Mouse (Mus musculus) stomach, adult 2 months (tissue): ENCODE data around the gene Olfr787. TPM values are rescaled to one million over a fixed set of nuclear protein-coding genes. Genes with fewer than 3 reads are reported as not detected.

Experiments used
- polyA plus RNA-seq: library from polyadenylated mRNA; depleted of rRNA; stranded (reverse); fragments of >200 nt; gene quantifications from 2 replicates; pipeline ENCODE4 v1.2.3, GENCODE M21; 2012; rRNA removed

Olfr787 gene
- polyA plus RNA-seq = not detected in 2 replicates

GRCm38 (mm10) chr10:129461562-129461961 lies at the start of gene Olfr787:
TSS of gene Olfr787 (plus strand) at chr10:129461862.

GRCm38 (mm10) chr10:129427006-129427405 lies 34.7 kb upstream of the Olfr787 start, which contains the start of gene Olfr786:
TSS of gene Olfr786 (plus strand) at chr10:129427306.

GRCm38 (mm10) chr10:129470698-129471097 lies 9.0 kb downstream of the Olfr787 start, which contains the start of gene Olfr788:
TSS of gene Olfr788 (plus strand) at chr10:129470998.

GRCm38 (mm10) chr10:129484452-129484851 lies 22.8 kb downstream of the Olfr787 start, which contains the start of gene Olfr789:
TSS of gene Olfr789 (plus strand) at chr10:129484752.

GRCm38 (mm10) chr10:129498192-129498591 lies 36.5 kb downstream of the Olfr787 start, which contains the start of gene Olfr790:
TSS of gene Olfr790 (plus strand) at chr10:129498492.

Other genes starting within 250 kb of the Olfr787 start
- gene Olfr774, start 225.7 kb upstream of the Olfr787 start, polyA plus RNA-seq = not detected in 2 replicates
- not detected in 2 replicates for gene Olfr775, start 213.4 kb upstream of the Olfr787 start, polyA plus RNA-seq
- not detected in 2 replicates for gene Olfr776, start 202.7 kb upstream of the Olfr787 start, polyA plus RNA-seq
- gene Olfr777, start 190.4 kb upstream of the Olfr787 start, polyA plus RNA-seq = not detected in 2 replicates
- not detected in 2 replicates for gene Olfr780, start 143.7 kb upstream of the Olfr787 start, polyA plus RNA-seq
- not detected in 2 replicates for gene Olfr781, start 133.0 kb upstream of the Olfr787 start, polyA plus RNA-seq
- gene Olfr782, start 113.0 kb upstream of the Olfr787 start, polyA plus RNA-seq = not detected in 2 replicates
- 0.03 TPM in 1 of 2 replicates, not detected in the other for gene Olfr784, start 77.8 kb upstream of the Olfr787 start, polyA plus RNA-seq
- gene Olfr785, start 56.4 kb upstream of the Olfr787 start, polyA plus RNA-seq = not detected in 2 replicates
- not detected in 2 replicates for gene Olfr786, start 34.6 kb upstream of the Olfr787 start, polyA plus RNA-seq
- not detected in 2 replicates for gene Olfr788, start 9.1 kb downstream of the Olfr787 start, polyA plus RNA-seq
- gene Olfr789, start 22.9 kb downstream of the Olfr787 start, polyA plus RNA-seq = not detected in 2 replicates
- gene Olfr790, start 36.6 kb downstream of the Olfr787 start, polyA plus RNA-seq = not detected in 2 replicates
- not detected in 2 replicates for gene Olfr791, start 59.9 kb downstream of the Olfr787 start, polyA plus RNA-seq
- not detected in 2 replicates for gene Olfr792, start 77.3 kb downstream of the Olfr787 start, polyA plus RNA-seq
- not detected in 2 replicates for gene Olfr794, start 105.8 kb downstream of the Olfr787 start, polyA plus RNA-seq
- not detected in 2 replicates for gene Olfr796, start 150.7 kb downstream of the Olfr787 start, polyA plus RNA-seq
- gene Olfr798, start 166.1 kb downstream of the Olfr787 start, polyA plus RNA-seq = not detected in 2 replicates
- gene Olfr799, start 175.6 kb downstream of the Olfr787 start, polyA plus RNA-seq = not detected in 2 replicates
- gene Olfr800, start 195.8 kb downstream of the Olfr787 start, polyA plus RNA-seq = not detected in 2 replicates
- gene Olfr801, start 212.0 kb downstream of the Olfr787 start, polyA plus RNA-seq = not detected in 2 replicates
- not detected in 2 replicates for gene Olfr802, start 226.3 kb downstream of the Olfr787 start, polyA plus RNA-seq
- gene Olfr803, start 232.4 kb downstream of the Olfr787 start, polyA plus RNA-seq = not detected in 2 replicates
- gene Olfr804, start 241.3 kb downstream of the Olfr787 start, polyA plus RNA-seq = not detected in 2 replicates